Mouse (Mus musculus) cerebellum, postnatal 25 days (tissue): Measurements from ENCODE around the gene Xylb.

Experiments
- DNase-seq, 2 experiments: peaks; one replicate each; pipeline ENCODE4 v3.0.0; 2021; ENCODE audit warnings: mixed read lengths in 2 of 2

Xylb gene

DNA sequence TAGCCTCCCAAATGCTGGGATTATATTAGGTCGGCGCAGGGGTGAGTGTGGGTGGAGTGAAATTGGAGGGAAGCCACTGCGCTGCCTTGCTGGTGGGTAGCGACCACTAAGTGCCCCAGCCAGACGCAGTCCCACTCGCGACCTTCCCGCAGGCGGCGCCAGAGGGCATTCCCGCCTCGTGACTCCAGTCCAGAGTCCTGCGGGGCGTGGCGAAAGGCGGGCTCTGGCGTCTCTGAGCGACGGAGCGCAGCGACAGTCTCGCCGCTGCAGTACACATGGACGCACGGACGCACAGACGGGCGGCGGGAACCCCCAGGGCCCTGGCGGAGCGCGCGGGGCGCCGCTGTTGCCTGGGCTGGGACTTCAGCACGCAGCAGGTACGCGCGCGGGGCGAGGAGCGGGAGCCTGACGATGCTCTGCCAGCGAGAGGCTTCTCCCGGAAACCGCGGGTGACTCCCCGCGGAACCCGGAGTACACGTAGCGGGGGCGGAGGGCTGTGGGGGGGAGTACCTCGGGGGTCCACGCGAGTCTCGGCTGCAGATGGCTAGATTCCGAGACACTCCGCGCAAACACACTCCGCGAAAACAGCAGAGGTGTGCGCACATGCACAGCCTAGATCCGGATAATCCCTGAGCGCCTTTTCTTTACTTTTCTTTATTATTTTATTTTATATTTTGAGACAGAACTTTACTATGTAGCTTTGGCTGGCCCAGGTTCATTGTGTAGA lies at the start of gene Xylb:
TSS of gene Xylb (plus strand) at position 51 of the 727 bp plus-strand sequence.
- DNase-seq, result peak; percentile 92 to 96

DNA sequence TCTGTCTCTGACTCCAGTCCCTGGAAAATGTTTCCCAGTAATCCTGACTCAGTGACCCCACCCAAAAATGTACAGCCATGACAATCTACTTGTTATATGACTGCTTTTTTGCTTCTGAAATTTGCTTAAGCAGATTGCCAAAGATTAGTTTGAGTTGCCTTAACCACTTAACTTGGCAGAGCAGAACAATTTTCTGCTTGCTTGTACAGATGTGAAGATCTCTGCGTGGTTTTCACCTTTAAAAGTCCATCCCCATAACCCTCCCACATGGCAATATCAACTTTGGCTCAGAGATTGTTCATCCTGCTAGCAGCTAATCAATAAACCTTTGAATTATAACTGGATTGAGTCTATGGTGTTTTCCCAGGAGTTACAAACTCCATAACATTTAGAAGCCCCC lies 48.1 kb upstream of the Xylb start:
- DNase-seq, result no peak

DNA sequence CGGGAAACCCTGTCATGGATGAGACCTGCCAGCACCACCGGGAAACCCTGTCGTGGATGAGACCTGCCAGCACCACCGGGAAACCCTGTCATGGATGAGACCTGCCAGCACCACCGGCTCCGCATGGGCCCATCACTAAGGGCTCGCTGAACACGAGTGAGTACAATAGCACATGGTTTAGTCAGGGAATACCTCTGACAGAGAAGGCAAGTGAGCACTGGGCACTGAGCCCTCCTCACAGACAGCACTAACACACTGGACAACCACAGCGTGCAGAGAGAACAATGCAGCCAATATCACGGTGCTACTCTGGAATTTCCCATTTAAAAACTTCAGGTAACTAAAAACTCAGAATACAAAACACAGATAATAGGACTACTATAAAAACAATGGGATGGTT lies 44.1 kb upstream of the Xylb start:
- peak; percentile 49 to 55 for DNase-seq

DNA sequence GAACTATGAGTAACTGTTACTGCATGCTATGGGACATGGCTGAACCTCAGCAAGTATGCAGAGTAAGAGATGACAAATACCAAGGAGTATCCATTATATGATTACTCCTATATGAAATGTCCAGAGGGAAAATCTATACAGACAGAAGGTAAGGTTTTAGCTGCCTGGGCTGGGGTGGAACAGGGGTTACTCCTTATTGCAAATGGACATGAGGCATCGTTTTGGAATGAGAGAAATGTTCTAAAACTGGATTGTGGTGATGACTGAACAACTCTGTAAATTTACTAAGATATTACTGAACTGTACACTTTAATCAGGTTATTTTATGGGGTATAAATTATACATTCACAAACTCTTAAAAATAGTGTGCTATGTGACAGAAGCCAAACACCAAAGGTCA lies 38.3 kb upstream of the Xylb start:
- DNase-seq, result no peak

DNA sequence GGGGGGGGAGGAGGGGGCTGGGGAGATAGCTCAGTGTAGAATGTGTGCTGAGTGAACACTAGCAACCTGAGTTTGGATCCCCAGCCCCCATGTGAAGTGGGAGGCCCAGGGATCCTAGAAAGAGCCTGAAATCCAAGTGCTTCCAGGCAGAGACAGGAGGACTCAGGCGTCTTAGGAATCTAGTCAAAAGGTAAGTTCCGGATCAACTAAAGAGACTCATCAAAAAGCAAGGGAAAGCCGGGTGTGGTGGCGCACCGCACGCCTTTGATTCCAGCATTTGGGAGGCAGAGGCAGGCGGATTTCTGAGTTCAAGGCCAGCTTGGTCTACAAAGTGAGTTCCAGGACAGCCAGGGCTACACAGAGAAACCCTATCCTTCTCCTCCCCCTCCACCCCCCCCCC lies 36.7 kb upstream of the Xylb start:
- no peak for DNase-seq

DNA sequence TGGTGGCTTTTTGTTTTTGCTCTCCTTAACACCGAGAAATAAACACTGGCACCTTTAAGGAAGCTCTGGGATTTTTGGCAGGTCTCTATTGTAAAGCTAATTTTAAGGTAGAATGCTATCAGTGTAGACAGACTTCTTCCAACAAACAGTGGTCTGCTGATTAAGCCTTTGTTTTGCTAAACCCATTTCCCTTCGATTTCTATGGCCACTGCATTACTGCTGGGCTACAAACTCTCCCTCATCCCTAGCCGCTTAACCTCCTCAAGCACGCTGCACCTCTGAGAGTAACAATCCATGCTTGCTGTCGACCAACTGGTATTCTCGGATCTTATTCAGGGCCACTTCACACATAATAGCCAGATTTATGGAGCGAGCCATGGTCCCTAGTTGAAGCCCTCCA lies 36.2 kb upstream of the Xylb start:
- no peak for DNase-seq

DNA sequence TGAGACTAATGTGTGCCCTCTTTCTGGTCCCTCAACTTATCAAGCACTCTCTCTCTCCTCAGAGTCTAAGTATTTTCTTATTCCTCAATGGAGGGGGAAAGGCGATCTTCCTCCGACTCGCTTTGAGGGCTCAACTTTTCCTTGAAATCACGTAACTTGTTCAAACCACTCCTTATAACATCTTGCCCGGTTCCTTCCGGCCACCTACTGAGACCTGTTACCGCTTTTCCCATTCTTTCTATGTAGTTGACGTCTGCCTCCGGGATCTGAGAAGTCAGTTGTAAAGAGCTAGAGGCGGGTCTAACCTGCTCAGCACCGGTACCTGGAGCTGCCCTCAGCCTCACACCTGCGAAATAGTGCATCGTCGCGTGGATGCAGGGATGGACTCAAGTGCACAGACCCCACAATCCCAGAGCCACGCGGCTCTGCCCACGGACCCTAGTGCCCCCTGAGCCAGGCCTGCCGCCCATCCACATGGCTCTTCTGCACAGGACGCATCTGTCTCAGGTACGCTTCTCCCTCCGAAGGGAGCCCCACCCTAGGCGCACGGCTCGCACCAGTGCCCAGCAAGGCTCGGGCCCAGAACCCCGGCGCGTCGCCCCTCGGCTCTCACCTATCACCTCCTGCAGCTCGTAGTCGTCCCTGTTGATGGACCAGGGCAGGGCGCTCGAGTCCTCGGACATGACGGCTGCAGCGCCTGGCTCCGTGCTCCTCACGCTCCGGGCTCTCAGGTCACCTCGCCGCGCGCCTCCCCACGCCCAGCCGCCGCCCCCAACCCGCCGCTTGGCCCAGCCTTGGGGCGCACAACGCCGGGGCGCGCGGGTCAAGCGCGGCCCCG lies 35.6 kb upstream of the Xylb start:
- no peak for DNase-seq

DNA sequence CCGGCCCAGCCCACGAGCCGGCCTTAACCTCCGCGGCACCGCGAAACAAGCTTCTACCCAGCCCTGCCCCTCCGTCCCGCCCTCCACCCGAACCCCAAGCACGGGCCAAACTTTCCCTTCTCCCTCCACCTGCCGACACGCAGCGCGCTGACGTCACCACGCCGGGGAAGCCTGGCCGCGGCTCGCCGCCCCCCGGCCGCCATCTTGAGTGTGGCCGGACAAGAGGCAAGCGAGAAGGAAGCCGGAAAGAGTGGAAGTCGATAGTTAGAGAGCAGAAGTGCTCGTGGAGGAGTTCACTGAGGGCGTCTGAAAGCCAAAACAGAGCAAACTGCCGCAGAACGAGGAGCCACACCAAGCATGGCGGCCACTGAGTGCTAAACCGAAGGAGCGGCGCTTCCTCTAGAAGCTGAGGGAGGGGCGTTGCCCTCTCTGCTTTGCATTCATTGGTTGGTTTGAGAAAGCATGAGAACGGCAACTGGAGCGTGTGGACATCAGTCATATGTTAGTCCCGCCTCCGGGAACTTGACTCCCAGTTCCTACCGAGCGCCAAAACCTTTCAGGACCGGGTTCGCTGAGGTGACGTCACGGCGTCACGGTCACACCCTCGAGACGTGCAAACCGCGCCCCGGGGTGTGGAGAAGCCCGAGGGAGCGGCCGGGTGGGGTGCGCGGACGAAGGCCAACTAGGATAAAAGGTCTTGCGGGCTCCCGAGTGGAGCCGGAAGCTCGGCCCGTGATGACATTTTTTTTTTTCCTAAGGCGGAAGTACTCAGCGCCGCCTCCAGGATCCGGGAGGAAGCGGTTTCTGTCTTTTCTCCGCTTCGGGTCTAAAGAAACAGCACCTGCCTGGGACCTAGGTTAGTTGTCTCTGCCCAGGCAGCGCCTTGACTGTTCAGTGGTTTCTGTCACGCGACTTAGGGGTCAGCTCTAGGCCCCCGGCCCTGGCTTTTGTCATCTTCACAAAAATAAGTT lies 34.6 kb upstream of the Xylb start, which contains the start of gene Oxsr1:
TSS of gene Oxsr1 (minus strand) at position 139 of the 971 bp plus-strand sequence.
- peak; percentile 99 for DNase-seq

DNA sequence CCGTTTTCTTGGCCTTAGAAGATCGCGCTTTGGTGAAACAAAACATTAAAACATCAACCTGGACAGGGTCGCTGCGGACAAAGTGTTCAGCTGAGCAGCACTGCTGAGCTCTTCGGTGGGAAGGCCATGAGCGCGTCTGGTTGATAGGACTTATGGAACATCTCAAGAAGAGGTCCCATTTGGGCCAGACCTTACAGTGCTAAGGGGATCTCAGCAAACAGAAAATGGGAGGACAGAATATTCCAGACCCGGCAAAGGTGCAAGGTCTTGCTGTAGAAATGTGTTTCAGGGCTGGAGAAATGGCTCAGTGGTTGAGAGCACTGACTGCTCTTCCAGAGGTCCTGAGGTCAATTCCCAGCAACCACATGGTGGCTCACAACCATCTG lies 33.9 kb upstream of the Xylb start:
- DNase-seq, result no peak

DNA sequence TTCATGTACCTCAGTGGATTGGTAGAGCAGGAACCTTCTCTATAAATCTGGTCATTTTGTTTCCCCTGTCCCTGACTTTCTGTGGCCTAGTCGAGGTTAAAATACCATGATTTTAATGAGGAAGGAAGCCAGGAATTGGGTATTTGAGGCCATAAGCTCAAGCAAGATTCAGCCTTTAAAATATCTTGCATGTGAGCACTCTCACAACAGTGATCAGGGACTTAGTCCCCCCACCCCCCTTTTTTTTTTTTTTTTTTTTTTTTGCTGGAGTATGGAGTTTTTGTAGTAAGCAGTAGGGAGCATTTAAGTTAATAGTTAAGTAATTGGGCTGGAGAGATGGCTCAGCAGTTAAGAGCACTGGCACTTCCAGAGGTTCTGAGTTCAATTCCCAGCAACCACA lies 33.1 kb upstream of the Xylb start:
- no peak for DNase-seq

DNA sequence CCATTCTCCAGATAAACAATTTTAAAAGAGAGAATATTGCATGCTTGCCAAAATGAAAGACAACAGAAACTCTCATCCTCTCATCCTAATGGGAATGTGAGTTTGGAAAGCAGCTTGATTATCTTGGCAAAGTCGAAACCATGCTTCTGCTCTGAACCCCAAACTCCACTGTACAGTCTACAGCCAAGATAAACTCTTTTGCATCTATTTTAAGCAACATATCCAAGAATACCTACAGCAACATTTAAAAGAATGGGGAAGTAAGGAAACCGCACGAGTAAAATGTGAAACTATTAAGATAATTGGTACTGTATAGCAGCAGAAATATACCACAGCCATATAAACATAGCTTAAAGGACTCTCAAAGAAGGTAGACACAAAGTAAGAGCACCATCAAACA lies 28.7 kb upstream of the Xylb start:
- DNase-seq, result no peak

DNA sequence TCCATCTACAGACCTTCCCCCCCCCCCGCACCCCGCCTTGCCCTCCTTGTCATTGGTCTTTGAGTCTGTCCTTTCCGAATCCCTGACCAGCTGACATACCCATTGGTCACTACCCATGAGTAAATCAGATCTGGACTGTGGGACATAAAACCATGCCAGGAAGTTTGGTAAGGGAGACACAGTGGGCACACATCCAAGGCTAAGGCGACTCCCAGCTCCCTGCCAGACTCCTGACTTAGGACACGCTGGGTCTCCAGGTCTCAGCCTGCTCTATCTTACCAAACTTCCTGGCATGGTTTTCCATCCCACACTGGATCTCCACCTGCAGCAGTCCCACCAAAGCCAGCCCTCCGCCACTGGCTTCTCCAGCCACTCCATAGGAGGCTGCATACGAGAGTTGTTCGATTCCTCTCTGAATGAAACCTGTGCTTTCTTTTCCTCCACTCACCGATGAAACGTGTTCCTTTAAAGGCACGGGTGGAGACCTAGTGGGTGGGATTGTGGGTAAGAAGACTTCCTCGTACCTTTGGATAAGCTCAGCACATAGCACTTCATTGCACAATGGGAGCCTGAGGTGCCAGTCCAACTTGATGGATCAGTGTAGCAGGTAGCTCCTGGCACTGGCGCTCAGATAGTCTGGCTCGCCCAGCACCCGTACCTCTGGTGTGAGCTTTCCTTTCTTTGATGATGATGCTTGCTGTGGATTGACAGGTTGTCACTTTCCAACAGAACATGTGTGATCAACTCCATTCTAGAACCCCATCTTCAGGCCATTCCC lies 26.8 kb upstream of the Xylb start:
- DNase-seq, result no peak

DNA sequence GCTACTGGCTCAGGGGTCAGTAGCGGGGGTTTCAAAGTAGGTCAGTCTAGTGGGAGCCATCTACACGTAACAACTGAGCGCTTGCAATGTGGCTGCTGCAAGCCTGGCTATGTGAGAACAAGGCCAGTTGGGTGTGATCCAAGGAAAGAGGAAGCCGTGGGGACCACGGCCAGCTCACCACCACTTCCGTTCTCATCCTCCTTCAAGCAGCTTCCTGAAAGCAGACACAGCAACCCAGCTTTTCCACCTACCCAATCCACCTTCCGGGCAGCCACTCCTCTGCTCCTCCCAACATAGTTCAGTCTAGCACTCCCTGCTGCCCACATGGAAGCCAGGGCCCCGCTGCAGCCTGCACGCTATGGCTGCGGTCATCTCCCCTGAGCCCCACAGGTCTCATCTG lies 22.9 kb upstream of the Xylb start:
- peak; percentile 35 to 51 for DNase-seq

DNA sequence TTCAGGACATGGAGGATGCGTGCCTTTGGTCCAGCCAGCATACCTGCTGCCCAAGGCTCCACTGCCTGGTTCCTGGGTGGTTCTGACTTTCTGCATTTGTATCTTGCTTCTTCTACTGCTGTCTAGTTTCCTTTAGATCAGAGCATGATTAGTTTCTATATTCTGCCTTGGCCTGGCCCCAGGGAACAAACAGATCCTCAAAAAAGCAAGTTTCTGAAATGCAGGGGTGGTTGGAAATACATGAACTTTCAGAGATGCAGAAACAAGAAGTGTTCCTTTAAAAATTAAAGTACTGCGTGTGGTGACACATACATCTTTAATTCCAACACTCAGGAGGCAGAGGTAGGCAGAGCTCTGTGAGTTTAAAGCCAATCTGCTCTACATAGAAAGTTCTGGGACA lies 22.3 kb upstream of the Xylb start:
- no peak for DNase-seq

DNA sequence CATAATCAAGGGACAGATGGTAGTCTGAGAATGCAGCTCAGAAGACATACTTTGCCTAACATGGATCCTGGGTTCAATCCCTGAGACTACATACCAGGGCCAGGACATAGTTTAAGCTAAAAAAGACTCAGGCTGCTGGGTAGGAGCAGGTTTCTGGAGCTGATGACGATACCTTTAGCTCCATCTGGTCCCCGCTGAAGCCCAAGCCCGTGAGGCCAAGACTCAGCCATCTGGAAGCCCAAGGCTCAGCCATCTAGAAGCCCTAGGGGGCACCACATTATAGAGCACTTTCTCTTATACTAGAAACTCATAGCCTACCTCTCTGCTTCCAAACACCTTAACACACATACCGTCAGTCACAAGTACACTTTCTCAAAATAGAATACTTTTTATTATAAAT lies 21.6 kb upstream of the Xylb start:
- DNase-seq, result peak; percentile 50 to 61

DNA sequence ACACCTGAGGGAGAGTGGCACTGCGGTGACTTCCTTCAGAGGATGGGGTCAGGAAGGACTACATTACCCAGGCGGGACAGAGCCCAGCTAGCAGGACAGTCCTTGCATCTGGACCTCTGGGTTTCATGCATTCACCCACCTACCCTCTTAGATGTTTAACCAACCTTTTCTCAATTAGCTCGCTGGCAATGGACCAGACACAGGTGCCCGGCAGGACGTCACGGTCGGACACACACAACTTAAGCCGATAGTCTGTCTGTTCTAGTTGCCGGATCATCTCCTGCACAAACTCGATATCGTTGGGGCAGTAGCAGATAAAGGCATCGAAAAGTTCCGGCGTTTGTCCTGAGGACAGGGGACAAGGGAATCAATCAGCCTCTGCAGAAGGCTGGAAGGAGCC lies 19.3 kb upstream of the Xylb start:
- no peak for DNase-seq

DNA sequence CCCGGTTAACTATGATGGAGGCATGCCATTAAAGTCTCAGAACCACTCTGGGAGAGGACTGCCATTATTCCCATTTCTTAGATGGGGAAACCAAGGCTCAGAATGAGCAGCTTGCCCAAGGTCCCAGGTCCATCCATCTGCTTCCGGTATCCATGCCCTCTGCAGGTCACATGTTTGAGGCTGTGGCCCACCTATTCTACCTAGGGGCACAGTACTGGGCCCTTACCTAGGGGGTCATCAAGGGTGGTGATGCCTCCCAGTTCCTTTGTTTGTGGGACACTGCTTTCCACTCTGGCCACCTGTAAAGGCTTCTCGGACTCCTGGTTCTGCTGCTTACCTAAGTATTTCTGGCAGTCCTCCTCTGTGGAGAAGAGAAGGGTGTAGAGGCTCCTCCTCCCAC lies 18.8 kb upstream of the Xylb start:
- DNase-seq, result no peak

DNA sequence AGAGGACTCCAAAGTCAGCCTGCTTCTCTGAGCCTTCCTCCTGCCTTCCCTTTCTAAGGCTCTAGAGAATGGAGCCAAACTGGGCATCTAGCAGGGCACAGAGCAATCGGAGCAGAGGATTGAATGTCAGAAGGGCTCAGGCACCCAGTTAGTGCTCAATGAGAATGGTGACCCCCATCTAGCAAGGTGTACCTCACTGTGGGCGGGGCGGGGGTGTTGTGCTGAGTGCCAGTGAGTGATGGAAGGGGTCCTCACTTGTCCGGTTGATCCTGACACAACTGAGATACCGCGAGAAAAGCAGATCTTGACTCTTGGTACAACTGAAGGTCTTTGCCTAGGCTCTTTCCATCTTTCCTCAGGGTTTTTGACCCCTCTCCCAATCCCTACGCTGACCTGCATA lies 18.1 kb upstream of the Xylb start:
- no peak for DNase-seq

DNA sequence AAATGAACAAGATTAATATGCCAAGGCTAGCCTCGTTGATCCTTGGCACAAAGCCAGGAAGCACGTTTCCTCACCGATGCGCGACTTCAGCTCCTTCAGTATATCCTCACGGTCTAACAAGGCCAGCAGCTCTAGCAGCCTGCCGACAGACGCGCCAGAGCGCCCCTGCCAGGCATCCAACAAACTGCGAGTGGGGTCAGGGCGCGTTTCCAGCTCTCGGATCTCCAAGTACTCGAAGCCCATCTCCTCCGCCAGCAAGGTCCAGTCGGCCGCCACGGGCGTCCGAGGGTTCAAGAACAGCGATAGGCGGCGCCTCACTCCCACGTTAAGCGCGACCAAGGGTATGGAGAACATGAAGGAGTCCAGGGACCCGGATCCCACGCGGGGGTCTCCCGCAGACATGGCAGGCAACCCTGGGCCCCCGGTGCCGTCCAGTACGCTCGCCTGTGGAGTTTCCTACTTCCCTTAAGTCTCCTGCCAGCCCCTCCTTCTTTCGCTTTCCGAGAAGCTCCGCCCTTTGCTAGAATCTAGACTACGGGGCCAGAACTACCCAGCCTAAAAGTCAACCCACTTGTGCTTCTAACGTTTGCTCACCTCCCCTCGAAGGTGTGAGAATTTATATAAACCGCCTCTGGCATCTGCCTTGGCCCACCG lies 17.5 kb upstream of the Xylb start, which contains the start of gene Acaa1a:
TSS of gene Acaa1a (plus strand) at position 119 of the 654 bp plus-strand sequence.
- peak; percentile 66 to 75 for DNase-seq

DNA sequence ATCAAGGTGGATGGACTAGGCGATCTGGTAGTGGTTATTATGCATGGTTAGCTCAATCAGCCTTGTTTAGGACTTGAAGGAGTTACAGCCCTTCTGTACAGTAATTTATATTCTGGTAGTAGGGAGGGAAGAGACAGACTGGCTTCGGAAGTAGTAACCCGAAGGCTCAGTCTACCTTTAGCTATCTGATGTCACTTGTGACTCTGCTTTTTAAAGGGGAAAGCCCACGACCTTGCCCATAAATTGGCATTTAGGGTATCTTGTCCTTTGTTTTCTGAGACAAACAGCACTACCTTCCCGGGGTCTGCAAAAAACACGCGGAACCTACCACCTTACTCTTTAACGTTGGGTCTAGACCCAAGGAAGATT lies 17.0 kb upstream of the Xylb start:
- no peak for DNase-seq
